Mouse (Mus musculus) hindbrain, embryonic 14.5 days (tissue): ENCODE measurements around the gene Mdm4. TPM values are rescaled to one million over a fixed set of nuclear protein-coding genes. Genes with fewer than 3 reads are reported as not detected.

Experiments
- ATAC-seq: fragments of 200-750 bp; cut with Nextera tagmentation; 2 replicates; pipeline ENCODE4 v1.8.0; 2017; ENCODE audit warnings: moderate number of reproducible peaks, mild to moderate bottlenecking, moderate TSS enrichment, moderate library complexity; ENCODE audit not compliant: low FRiP score
- DNase-seq: peaks from one replicate; pipeline ENCODE4 v3.0.0-alpha.2; 2015; ENCODE audit warnings: low spot score
- H3K27ac ChIP-seq: fragments of 300-500 bp; sonication (generic); 2 replicates; pipeline ENCODE4 v1.5.1; 2014; ENCODE audit warnings: mild to moderate bottlenecking, moderate library complexity
- H3K27me3 ChIP-seq: fragments of 300-500 bp; sonication (generic); 2 replicates; pipeline ENCODE4 v1.6.1; 2014; ENCODE audit warnings: mild to moderate bottlenecking, low read length, mixed read lengths; ENCODE audit not compliant: control insufficient read depth, insufficient read depth
- H3K36me3 ChIP-seq: fragments of 300-500 bp; sonication (generic); replicated peaks from 2 replicates; pipeline ENCODE4 v1.6.1; 2014; ENCODE audit not compliant: control insufficient read depth, insufficient read depth
- H3K4me1 ChIP-seq: fragments of 300-500 bp; sonication (generic); replicated peaks from 2 replicates; pipeline ENCODE4 v1.6.1; 2014; ENCODE audit warnings: antibody characterized with exemption, low read length, mixed read lengths; ENCODE audit not compliant: control insufficient read depth, insufficient read depth
- H3K4me2 ChIP-seq: fragments of 300-500 bp; sonication (generic); replicated peaks from 2 replicates; pipeline ENCODE4 v1.6.1; 2014; ENCODE audit warnings: mild to moderate bottlenecking, moderate library complexity
- H3K4me3 ChIP-seq: fragments of 300-500 bp; sonication (generic); replicated peaks from 2 replicates; pipeline ENCODE4 v1.5.1; 2014; ENCODE audit warnings: mild to moderate bottlenecking, low read length
- H3K9ac ChIP-seq: fragments of 300-500 bp; sonication (generic); 2 replicates; pipeline ENCODE4 v1.6.1; 2014
- H3K9me3 ChIP-seq: fragments of 300-500 bp; sonication (generic); 2 replicates; pipeline ENCODE4 v1.6.1; 2016; ENCODE audit warnings: low read length; ENCODE audit not compliant: control insufficient read depth
- WGBS: fragments of 180-500 bp; shearing (Covaris S2); extraction: QIAGEN DNeasy Blood & Tissue Kit; methylation state at CpG from one replicate; pipeline ENCODE4 v1.1.7; 2014; 5-methylcytosine and 5-hydroxymethylcytosine counted together
- polyA plus RNA-seq: library from polyadenylated mRNA; unstranded; fragments of >200 nt; fragmentation: Nextera tagmentation; extraction: Ambion mirVana; gene quantifications from 2 replicates; pipeline ENCODE4 v1.2.1, GENCODE M21; 2014

The Mdm4 gene
- polyA plus RNA-seq: 42.4 and 51.8 TPM in 2 replicates

DNA sequence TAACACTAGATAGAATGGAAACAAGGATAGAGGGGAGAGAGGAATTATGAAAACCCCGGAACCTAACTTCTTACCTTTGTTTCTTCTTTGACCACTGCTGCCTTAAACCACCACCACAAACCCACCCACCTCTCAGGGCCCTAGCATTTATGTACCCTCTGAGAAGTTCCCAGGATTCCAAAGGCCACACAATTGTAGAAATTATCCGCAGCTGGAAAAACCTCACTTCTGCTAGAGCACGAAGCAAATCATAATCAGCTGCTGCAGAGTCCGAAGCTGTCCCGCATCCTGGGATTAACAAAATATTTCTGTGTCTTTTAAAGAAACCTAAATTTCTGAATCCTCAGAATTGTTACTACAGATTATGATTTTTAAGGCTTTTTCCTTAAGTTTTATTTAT, at the start of gene Mdm4:
Gene Mdm4 (minus strand): TSS at position 101 of the 400 bp plus-strand sequence.
- Histone ChIP-seq H3K27ac (no peak within 1 kb of the TSS), H3K4me2 (no peak within 1 kb of the TSS), H3K9ac (no peak within 1 kb of the TSS), H3K4me1 (peaks cover 7% of the 10 kb centered on the region; the same call in 1 of the 2 replicates), H3K36me3 (no peaks in the 10 kb centered on the region), H3K4me3 (no peak within 1 kb of the TSS), H3K9me3 (no peaks in the 10 kb centered on the region), H3K27me3 (no peaks in the 10 kb centered on the region)
- DNase-seq: no peak
- 95% methylated on average over 5 of the region's 5 CpGs for whole genome bisulfite sequencing
- ATAC-seq: no peak

DNA sequence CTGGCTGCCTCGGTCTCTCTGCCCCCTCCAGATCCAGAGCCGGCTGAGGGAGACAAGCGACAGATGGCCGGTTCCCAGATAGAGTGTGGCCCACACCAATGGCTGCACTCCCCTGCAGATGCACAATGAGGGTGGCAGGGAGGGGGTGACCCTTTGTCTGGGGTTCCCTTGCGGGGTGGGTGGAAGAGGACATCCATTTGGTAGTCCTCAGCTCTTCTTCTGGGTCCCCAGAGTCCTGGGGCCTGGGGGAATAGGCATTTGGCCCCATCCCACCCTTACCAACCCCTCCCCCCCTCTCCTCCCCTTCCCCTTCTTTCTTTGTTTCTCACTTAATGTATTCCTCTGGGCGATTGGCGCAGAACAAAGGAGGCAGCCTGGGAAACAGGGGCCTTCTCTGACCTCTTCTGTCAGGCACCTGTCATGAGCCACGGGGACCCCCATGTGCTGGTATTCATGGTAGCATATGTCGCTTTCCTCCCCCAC, 49.8 kb upstream of the Mdm4 start:
- Histone ChIP-seq H3K36me3 (peaks cover 53% of the 10 kb centered on the region), H3K4me1 (peaks cover 7% of the 10 kb centered on the region)

DNA sequence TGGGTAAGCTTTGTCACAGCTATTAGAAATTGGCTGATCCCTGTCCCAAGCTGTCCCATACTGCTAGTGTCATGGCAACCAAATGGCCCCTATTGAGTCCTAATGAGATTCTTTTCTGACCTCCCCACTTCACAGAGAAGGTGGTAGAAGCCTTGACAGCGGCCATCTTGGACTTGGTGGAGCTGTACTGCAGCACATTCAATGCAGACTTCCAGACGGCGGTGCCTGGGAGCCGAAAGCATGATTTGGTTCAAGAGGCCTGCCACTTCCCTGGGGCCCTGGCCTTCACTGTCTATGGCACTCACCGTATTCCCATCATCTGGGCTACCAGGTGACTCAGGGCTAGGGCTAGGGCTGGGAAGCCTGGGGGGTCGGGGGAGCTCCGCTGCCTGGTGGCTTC, 49.1 kb upstream of the Mdm4 start:
- Histone ChIP-seq H3K4me3 (no peak overlapping the region), H3K4me2 (no peak overlapping the region), H3K9me3 (no peaks in the 10 kb centered on the region), H3K36me3 (peaks cover 48% of the 10 kb centered on the region), H3K4me1 (peaks cover 7% of the 10 kb centered on the region), H3K9ac (0 out of 2 replicates have a peak overlapping the region, but pooled peaks have one; percentile 12), H3K27ac (peak overlapping the region; percentile 80), H3K27me3 (no peaks in the 10 kb centered on the region)
- ATAC-seq (peak; percentile 29; the same call in 1 of the 2 replicates), DNase-seq (no peak)
- 24% methylated on average over 7 of the region's 7 CpGs for WGBS

More for the DNA sequence above, 49.8 kb upstream of the Mdm4 start:
- DNase-seq: peak; percentile 52
- no peak overlapping the region for H3K4me2 ChIP-seq
- H3K9ac ChIP-seq: peak overlapping the region; percentile 12; the same call in 1 of the 2 replicates
- peak; percentile 72 for ATAC-seq
- peak overlapping the region; percentile 80 for H3K27ac ChIP-seq
- WGBS: 10% methylated on average over 9 of the region's 9 CpGs
- no peaks in the 10 kb centered on the region for H3K9me3 ChIP-seq
- no peak overlapping the region for H3K4me3 ChIP-seq
- no peaks in the 10 kb centered on the region for H3K27me3 ChIP-seq

GRCm38 (mm10) chr1:133078338-133078727, 48.0 kb upstream of the Mdm4 start:
- H3K27me3 ChIP-seq: no peaks in the 10 kb centered on the region
- H3K27ac ChIP-seq: no peak overlapping the region
- no peak overlapping the region for H3K9ac ChIP-seq
- H3K9me3 ChIP-seq: no peaks in the 10 kb centered on the region
- WGBS: 24% methylated on average over 1 of the region's 1 CpGs
- H3K36me3 ChIP-seq: peaks cover 46% of the 10 kb centered on the region
- H3K4me2 ChIP-seq: no peak overlapping the region
- no peak for ATAC-seq
- H3K4me1 ChIP-seq: peaks cover 7% of the 10 kb centered on the region
- no peak for DNase-seq
- no peak overlapping the region for H3K4me3 ChIP-seq

- H3K9me3 ChIP-seq: no peaks in the 10 kb centered on the region
- 53% methylated on average over 11 of the region's 12 CpGs for WGBS
- DNase-seq: no peak
- no peak for ATAC-seq
- H3K27ac ChIP-seq: 0 out of 2 replicates have a peak overlapping the region, but pooled peaks have one; percentile 14
- H3K36me3 ChIP-seq: peaks cover 40% of the 10 kb centered on the region
- peaks cover 7% of the 10 kb centered on the region for H3K4me1 ChIP-seq
- H3K4me3 ChIP-seq: no peak overlapping the region
- H3K4me2 ChIP-seq: no peak overlapping the region
- H3K27me3 ChIP-seq: no peaks in the 10 kb centered on the region
- H3K9ac ChIP-seq: no peak overlapping the region
Observed at GRCm38 (mm10) chr1:133077606-133078337, 47.4 kb upstream of the Mdm4 start.

DNA sequence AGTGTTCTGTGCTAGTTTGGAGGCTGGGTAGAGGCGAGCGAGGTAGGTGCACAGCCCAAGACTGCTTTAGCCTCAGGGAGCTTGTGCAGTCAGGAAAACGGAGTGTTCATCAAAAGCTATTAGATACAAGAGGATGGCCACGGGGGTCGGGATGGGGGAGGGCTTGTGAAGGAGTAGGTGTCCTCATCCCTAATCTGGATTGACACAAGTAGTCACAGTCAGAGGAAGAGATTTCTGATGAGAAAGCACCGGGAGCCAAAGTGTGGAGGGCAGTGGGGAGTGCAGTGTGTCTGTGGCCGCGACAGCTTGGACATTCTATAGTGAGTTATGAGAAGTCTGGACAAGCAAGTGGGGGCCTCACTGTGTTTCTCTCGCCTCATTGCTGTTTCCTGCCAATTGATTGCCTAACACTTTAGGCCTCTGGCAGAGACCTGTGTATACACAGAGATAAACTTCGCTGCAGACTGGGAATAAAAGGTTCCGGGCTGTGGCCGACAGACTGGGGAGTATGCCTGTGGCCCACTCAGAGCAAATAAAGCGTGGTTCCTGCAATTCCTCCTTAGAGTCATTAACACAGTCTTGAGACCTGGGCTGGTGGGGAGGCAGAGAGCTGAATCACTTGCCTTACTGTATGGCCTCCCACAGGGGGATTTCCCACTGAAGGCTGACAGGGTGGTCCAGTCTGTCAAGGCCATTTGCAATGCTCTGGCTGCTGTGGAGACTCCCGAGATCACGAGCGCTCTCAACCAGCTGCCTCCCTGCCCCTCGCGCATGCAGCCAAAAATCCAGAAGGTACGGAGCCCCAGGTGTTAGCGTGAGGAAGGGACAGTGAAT, 46.5 kb upstream of the Mdm4 start:
- ATAC-seq: no peak
- no peaks in the 10 kb centered on the region for H3K9me3 ChIP-seq
- H3K27ac ChIP-seq: 0 out of 2 replicates have a peak overlapping the region, but pooled peaks have one; percentile 14
- peaks cover 7% of the 10 kb centered on the region for H3K4me1 ChIP-seq
- no peak overlapping the region for H3K4me3 ChIP-seq
- H3K27me3 ChIP-seq: no peaks in the 10 kb centered on the region
- WGBS: 47% methylated on average over 20 of the region's 20 CpGs
- H3K36me3 ChIP-seq: peaks cover 32% of the 10 kb centered on the region
- no peak overlapping the region for H3K9ac ChIP-seq
- no peak overlapping the region for H3K4me2 ChIP-seq
- DNase-seq: no peak

- DNase-seq (no peak), ATAC-seq (no peak)
- Histone ChIP-seq H3K9me3 (no peaks in the 10 kb centered on the region), H3K27me3 (no peaks in the 10 kb centered on the region), H3K36me3 (peaks cover 22% of the 10 kb centered on the region), H3K4me2 (no peak overlapping the region), H3K4me1 (peaks cover 7% of the 10 kb centered on the region), H3K4me3 (no peak overlapping the region), H3K27ac (no peak overlapping the region), H3K9ac (no peak overlapping the region)
- WGBS: 86% methylated on average over 6 of the region's 6 CpGs
Observed at GRCm38 (mm10) chr1:133075651-133076400, 45.5 kb upstream of the Mdm4 start.

DNA sequence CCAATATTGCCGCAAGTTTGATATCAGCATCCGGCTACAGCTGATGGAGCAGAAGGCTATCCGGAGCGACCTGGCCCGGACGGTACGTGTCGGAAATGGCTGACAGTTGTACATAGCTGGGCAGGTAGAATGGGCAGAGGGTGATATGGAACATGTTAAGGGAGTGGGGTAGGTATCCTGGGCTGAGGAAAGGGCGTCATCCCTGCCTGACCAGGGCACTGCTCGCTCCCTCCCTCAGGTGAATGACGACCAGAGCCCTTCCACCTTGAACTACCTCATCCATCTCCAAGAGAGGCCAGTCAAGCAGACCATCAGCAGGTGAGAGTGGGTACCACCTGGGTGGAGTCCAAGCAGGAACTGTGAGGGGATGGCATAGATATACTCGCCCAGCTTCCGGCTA, 44.2 kb upstream of the Mdm4 start:
- Histone ChIP-seq H3K4me2 (no peak overlapping the region), H3K27ac (no peak overlapping the region), H3K9me3 (no peaks in the 10 kb centered on the region), H3K27me3 (no peaks in the 10 kb centered on the region), H3K9ac (no peak overlapping the region), H3K36me3 (peaks cover 15% of the 10 kb centered on the region), H3K4me1 (peaks cover 10% of the 10 kb centered on the region), H3K4me3 (no peak overlapping the region)
- ATAC-seq: no peak
- DNase-seq: no peak
- 96% methylated on average over 13 of the region's 13 CpGs for WGBS
